Mouse (Mus musculus) kidney, adult 11 months (tissue): ENCODE results near the gene Zgrf1.

Experiments used
- DNase-seq: peaks from one replicate; pipeline ENCODE4 v3.0.0; 2022

Gene Zgrf1

GRCm38 (mm10) chr3:127552973-127553719 is at the start of gene Zgrf1, which contains the start of gene Larp7:
TSS of gene Zgrf1 (plus strand) at chr3:127553489.
TSS of gene Larp7 (minus strand) at chr3:127553349.
- DNase-seq: peak; percentile 98

GRCm38 (mm10) chr3:127507878-127508783 is 45.2 kb upstream of the Zgrf1 start:
- no peak for DNase-seq

DNA sequence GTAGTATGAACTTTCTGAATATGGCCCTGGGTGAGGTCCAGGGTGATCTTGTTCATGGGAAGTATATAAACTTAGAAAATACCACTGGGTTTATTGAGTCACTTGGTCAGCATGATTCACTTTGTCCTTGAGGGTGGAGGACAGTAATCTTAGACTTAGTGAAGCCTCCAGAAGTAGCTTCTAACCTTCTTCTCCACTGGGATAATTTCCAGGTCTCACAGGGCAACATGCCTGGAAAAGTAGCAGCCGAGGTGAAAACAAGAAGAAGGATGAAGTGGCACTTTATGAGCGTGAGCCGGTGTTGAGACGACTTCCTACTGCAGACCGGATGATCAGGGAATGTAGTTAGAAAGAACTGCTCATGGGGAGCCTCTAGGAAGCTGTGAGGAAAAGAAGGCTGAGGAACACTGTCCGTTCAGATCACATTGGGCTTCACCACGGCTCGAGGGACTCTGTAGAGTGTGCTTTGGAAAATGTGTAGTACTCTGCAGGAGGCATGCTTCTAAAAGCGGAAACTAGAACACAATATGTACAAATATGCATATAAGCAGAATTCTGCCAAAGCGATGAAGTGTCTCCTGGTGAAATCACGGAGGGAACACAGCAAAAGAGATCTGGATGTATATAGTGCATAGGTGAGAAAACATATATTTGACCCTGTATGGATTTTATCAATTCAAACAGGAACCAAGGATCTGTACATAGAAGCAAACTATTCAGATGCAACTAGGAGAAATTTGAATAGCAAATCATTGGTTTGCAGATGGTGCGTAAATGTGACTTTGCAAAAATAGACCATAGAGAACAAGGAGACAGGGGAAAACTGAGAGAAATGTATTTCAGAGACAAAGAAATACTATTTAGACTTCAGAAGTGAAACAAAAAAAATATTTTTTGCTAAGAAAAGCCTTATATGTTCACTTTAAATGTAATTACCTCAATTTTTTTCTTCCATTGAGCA is 41.2 kb upstream of the Zgrf1 start:
- DNase-seq: no peak

DNA sequence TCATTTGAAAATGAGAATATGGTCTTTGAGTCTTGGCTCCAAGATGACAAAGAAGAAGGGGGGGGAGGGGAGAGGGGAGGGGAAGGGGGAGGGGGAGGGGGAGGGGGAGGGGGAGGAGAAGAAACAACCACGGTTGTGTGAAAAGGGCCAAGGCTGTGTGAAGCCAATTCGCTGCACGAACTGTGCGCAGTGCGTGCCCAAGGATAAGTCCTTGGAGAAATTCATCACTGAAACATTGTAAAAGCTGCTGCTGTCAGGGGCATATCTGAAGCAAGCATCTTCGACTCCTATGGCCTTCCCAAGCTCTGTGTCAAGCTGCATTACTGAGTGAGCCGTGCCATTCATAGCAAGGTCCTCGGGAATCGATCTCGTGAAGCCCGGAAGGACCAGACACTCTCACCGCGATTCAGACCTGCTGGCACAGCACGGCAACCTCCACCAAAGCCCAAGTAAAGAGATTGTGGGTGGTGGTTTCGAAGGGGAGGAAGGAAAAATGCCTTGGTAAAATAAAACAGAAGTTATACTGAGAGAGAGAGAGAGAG is 40.4 kb upstream of the Zgrf1 start:
- DNase-seq: no peak

DNA sequence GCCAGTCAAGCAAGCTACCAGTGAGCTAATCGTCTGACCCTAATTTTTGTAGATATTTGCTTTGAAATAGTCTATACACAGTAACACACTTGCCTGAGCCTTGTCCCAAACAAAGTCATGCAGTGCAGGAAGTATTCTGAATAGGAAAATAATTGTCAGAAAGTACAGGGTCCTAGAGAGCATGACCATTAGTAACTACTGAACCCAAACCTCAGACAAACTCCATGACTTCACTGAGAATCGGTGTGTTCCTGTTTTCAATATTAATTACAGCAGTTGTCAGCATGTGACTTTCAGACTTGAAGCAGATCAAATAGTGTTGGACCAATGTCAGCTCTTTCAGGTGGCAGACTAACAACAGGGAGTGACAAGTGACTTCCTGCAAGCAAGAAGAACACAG is 39.6 kb upstream of the Zgrf1 start:
- no peak for DNase-seq

- DNase-seq: no peak
Measured at GRCm38 (mm10) chr3:127515251-127515650, 38.0 kb upstream of the Zgrf1 start.

GRCm38 (mm10) chr3:127520300-127520699 is 33.0 kb upstream of the Zgrf1 start:
- no peak for DNase-seq

DNA sequence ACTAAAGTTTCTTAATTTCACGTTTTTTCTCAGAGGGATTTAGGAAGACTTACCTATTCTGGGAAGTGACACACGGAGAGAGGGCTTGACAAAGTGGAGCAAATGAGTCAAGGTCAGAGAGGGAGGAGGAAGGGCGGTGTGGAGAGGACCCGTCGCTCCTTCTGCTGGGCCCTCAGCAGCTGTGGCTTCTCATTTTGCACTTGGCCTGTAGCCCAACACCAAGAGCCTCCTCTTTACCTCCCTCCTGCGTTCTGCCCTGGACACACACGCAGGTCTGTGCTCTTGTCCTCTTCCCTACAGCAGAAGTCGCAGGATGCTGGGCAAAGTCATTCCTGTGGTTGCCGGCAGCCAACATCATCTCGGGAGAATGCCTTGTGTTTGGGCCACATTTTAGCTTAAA is 32.1 kb upstream of the Zgrf1 start:
- no peak for DNase-seq

- DNase-seq: no peak
Measured at GRCm38 (mm10) chr3:127525188-127525819, 28.0 kb upstream of the Zgrf1 start.

GRCm38 (mm10) chr3:127527465-127528034 is 25.7 kb upstream of the Zgrf1 start:
- no peak for DNase-seq

DNA sequence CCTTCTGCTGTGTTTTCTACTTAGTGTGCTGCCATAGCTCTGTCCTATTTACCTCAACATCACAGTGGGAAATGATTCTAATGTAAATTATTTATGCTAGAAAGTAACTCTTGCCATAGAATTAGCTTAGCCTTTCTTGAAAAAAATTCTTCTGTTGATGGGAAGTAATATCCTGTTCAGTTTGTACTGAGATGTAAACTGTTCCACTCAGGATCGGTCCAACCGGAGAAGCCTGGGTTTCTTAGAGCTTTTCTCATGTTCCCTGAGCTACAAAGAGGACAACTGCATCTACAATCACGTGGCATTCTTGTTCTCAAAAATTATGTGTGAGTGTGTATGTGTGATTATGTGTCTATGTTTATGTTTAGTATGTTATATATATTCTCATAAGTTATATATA is 24.1 kb upstream of the Zgrf1 start:
- no peak for DNase-seq

DNA sequence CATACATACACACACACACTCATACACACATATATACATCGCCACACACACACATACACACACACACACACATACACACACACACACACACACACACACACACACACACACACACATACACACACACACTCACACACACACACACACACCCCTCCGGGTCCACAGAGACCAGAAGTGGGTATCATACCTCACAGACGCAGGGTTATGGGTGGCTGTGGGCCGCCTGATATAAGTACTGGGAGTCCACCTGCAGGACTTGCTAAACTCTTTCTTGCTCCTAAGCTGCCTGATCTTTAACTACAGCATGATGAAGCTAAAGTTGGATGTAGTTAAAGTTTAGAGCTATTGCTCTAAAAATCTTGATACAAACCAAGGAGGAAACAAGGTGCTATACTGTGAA is 23.5 kb upstream of the Zgrf1 start:
- DNase-seq: no peak

DNA sequence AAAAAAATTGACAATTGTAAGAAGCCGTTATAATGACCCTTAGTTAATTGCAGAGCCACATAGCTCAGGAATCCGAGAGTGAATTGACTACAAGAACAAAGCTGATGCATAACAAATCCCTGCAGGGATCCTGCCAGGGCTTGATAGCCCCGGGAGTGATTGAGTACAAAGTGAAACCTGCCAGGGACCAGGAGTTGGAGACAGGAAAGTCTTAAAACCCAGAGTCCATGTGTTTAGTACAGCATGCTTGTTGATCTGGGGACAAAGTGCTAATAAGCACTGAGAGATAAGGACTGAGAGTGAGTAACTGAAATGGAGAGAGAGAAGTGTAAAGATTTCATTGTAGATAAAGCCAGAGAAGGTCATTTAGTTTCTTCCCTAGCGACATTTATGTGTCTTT is 23.0 kb upstream of the Zgrf1 start:
- no peak for DNase-seq

DNA sequence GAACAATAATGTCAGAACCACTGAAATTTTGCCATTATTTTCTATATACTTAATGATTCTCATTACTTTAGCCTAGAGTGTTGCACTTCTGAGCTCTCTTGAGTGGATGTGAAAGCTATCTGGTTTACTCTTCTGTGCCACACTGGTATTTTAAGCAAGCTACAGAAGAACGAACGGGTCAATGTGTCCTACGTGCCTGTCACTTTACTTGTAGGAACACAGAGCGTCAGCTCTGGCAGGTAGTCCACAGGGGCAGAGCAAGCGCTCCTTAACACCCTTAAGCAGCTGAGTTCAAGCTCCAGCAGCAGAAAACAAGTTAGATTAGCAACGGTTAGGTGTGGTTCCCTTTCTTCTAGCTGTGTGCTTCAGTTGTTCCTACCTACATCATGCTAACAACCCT is 14.1 kb upstream of the Zgrf1 start:
- no peak for DNase-seq

DNA sequence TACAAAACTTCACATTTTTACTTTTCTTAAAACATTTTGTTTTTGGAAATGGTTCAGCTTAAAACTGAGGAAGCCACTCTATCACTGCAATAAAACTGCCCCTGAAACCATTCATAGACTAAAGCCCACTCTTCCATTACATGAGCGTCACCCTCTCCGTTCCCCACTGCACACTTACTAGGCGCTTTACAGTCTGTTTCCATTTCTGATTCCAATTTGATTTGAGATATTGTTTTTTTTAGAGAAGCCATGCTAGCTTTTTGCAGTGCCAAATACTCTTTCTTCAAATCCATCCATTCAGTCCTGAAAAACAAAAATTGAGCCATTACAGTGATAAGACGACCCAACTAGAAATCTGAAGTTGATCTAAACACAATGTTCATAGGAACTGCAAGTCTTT is 9.3 kb upstream of the Zgrf1 start:
- DNase-seq: no peak

GRCm38 (mm10) chr3:127544610-127545121 is 8.6 kb upstream of the Zgrf1 start:
- DNase-seq: no peak

DNA sequence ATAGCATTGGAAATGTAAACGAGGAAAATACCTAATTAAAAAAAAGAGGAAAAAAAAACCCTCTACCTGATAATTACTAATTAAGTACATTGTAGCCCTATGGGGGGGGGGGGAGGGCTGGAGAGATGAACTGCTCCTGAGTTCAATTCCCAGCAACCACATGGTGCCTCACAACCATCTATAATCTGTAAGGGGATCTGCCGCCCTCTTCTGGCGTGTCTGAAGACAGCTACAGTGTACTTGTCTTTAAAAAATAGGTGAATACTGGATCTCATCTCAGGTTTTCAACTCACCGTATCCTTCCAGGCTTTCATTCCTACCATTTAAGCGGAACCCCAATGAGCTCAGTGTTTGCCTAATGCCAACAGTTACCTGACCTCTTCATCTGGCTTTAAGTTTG is 5.4 kb upstream of the Zgrf1 start:
- DNase-seq: no peak

DNA sequence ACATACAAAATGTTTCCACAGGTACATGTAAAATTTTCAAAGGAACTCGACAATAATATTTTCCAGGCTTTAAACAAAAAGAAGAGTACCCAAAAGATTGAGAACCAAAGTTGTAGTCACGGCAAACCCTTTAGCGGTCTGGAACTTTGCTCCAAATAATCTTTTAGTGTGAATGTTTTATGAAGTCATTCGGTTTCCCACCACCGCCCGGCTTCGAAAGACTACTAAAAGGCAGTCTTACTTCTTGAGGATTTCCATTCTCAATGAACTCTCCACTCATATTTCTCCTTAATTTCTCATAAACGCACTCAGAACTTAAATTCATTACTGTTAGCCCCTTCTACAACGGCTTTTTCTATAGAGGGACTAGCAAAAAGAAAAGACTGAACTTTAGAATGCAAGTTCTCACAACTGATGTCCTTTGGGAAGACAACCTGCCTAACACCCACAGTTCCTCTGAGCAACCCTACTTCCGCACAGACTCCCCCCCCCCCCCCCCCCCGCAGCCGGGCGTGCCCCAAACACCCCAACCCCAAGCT is 786 bp upstream of the Zgrf1 start:
- DNase-seq: no peak

GRCm38 (mm10) chr3:127553720-127554043 is 393 bp downstream of the Zgrf1 start:
- DNase-seq: no peak

GRCm38 (mm10) chr3:127554723-127555122 is 1.4 kb downstream of the Zgrf1 start:
- DNase-seq: no peak

- no peak for DNase-seq
Measured at GRCm38 (mm10) chr3:127558201-127558600, 4.9 kb downstream of the Zgrf1 start.
